Mouse (Mus musculus): ENCODE data around the gene Mpped2. TPM values are rescaled to one million over a fixed set of nuclear protein-coding genes. Genes with fewer than 3 reads are reported as not detected.

Mpped2 gene
- polyA plus RNA-seq, 1 experiment from 2014 or later, result 83.9 TPM

GRCm38 (mm10) chr2:106822540-106822939 lies 129.5 kb downstream of the Mpped2 start:
- Histone ChIP-seq H3K36me3 (ENCODE audit: control insufficient read depth, insufficient read depth, low read length) (no peaks in the 10 kb centered on the region), H3K9ac (ENCODE audit: low read length) (no peak overlapping the region), H3K27ac (ENCODE audit: low read depth, low read length) (no peak overlapping the region), H3K4me1 (ENCODE audit: control insufficient read depth, insufficient read depth, low read length) (peaks cover 16% of the 10 kb centered on the region), H3K27me3 (ENCODE audit: control insufficient read depth, insufficient read depth, low read length) (no peaks in the 10 kb centered on the region), H3K4me3 (ENCODE audit: low read depth, low read length) (no peak overlapping the region), H3K4me2 (ENCODE audit: low read depth) (no peak overlapping the region), H3K9me3 (ENCODE audit: control insufficient read depth, low read length) (no peaks in the 10 kb centered on the region)
- DNase-seq (ENCODE audit: low spot score) (peak; percentile 57), ATAC-seq (ENCODE audit: insufficient read depth, low FRiP score, low TSS enrichment) (peak; percentile 90)
- WGBS, result 5% methylated on average over 5 of the region's 5 CpGs

- Histone ChIP-seq H3K27me3 (ENCODE audit: control insufficient read depth, insufficient read depth, low read length) (no peaks in the 10 kb centered on the region), H3K9me3 (ENCODE audit: control insufficient read depth, low read length) (no peaks in the 10 kb centered on the region), H3K4me3 (ENCODE audit: low read depth, low read length) (no peak overlapping the region), H3K27ac (ENCODE audit: low read depth, low read length) (no peak overlapping the region), H3K4me1 (ENCODE audit: control insufficient read depth, insufficient read depth, low read length) (peaks cover 27% of the 10 kb centered on the region), H3K4me2 (ENCODE audit: low read depth) (no peak overlapping the region), H3K36me3 (ENCODE audit: control insufficient read depth, insufficient read depth, low read length) (no peaks in the 10 kb centered on the region), H3K9ac (ENCODE audit: low read length) (no peak overlapping the region)
- ATAC-seq (ENCODE audit: insufficient read depth, low FRiP score, low TSS enrichment) (no peak), DNase-seq (ENCODE audit: low spot score) (no peak)
- 65% methylated on average over 2 of the region's 2 CpGs for WGBS
These were observed 132.4 kb downstream of the Mpped2 start for GRCm38 (mm10) chr2:106825461-106825860.

GRCm38 (mm10) chr2:106826023-106826422 lies 133.0 kb downstream of the Mpped2 start:
- Histone ChIP-seq H3K9ac (ENCODE audit: low read length) (no peak overlapping the region), H3K4me2 (ENCODE audit: low read depth) (no peak overlapping the region), H3K4me3 (ENCODE audit: low read depth, low read length) (no peak overlapping the region), H3K27ac (ENCODE audit: low read depth, low read length) (no peak overlapping the region), H3K36me3 (ENCODE audit: control insufficient read depth, insufficient read depth, low read length) (no peaks in the 10 kb centered on the region), H3K4me1 (ENCODE audit: control insufficient read depth, insufficient read depth, low read length) (peaks cover 27% of the 10 kb centered on the region), H3K27me3 (ENCODE audit: control insufficient read depth, insufficient read depth, low read length) (no peaks in the 10 kb centered on the region), H3K9me3 (ENCODE audit: control insufficient read depth, low read length) (no peaks in the 10 kb centered on the region)
- WGBS, result 76% methylated on average over 1 of the region's 1 CpGs
- DNase-seq (ENCODE audit: low spot score) (no peak), ATAC-seq (ENCODE audit: insufficient read depth, low FRiP score, low TSS enrichment) (no peak)

GRCm38 (mm10) chr2:106826806-106827205 lies 133.7 kb downstream of the Mpped2 start:
- WGBS, result 69% methylated on average over 4 of the region's 4 CpGs
- Histone ChIP-seq H3K36me3 (ENCODE audit: control insufficient read depth, insufficient read depth, low read length) (no peaks in the 10 kb centered on the region), H3K27ac (ENCODE audit: low read depth, low read length) (no peak overlapping the region), H3K9me3 (ENCODE audit: control insufficient read depth, low read length) (no peaks in the 10 kb centered on the region), H3K4me3 (ENCODE audit: low read depth, low read length) (no peak overlapping the region), H3K4me2 (ENCODE audit: low read depth) (no peak overlapping the region), H3K27me3 (ENCODE audit: control insufficient read depth, insufficient read depth, low read length) (no peaks in the 10 kb centered on the region), H3K9ac (ENCODE audit: low read length) (no peak overlapping the region), H3K4me1 (ENCODE audit: control insufficient read depth, insufficient read depth, low read length) (peaks cover 24% of the 10 kb centered on the region)
- ATAC-seq (ENCODE audit: insufficient read depth, low FRiP score, low TSS enrichment) (no peak), DNase-seq (ENCODE audit: low spot score) (no peak)

GRCm38 (mm10) chr2:106828573-106829310 lies 135.7 kb downstream of the Mpped2 start:
- no peak overlapping the region for H3K9ac ChIP-seq (ENCODE audit: low read length)
- no peak overlapping the region for H3K4me2 ChIP-seq (ENCODE audit: low read depth)
- ATAC-seq (ENCODE audit: insufficient read depth, low FRiP score, low TSS enrichment) (peak; percentile 51), DNase-seq (ENCODE audit: low spot score) (peak; percentile 31)
- H3K27ac ChIP-seq (ENCODE audit: low read depth, low read length), result 0 out of 2 replicates have a peak overlapping the region, but pooled peaks have one; percentile 30
- H3K27me3 ChIP-seq (ENCODE audit: control insufficient read depth, insufficient read depth, low read length), result no peaks in the 10 kb centered on the region
- 47% methylated on average over 12 of the region's 12 CpGs for WGBS
- no peaks in the 10 kb centered on the region for H3K36me3 ChIP-seq (ENCODE audit: control insufficient read depth, insufficient read depth, low read length)
- peaks cover 11% of the 10 kb centered on the region for H3K4me1 ChIP-seq (ENCODE audit: control insufficient read depth, insufficient read depth, low read length)
- no peaks in the 10 kb centered on the region for H3K9me3 ChIP-seq (ENCODE audit: control insufficient read depth, low read length)
- no peak overlapping the region for H3K4me3 ChIP-seq (ENCODE audit: low read depth, low read length)

GRCm38 (mm10) chr2:106829420-106829819 lies 136.4 kb downstream of the Mpped2 start:
- Histone ChIP-seq H3K4me1 (ENCODE audit: control insufficient read depth, insufficient read depth, low read length) (peaks cover 11% of the 10 kb centered on the region), H3K36me3 (ENCODE audit: control insufficient read depth, insufficient read depth, low read length) (no peaks in the 10 kb centered on the region), H3K27me3 (ENCODE audit: control insufficient read depth, insufficient read depth, low read length) (no peaks in the 10 kb centered on the region), H3K9ac (ENCODE audit: low read length) (no peak overlapping the region), H3K4me2 (ENCODE audit: low read depth) (no peak overlapping the region), H3K27ac (ENCODE audit: low read depth, low read length) (no peak overlapping the region), H3K4me3 (ENCODE audit: low read depth, low read length) (no peak overlapping the region), H3K9me3 (ENCODE audit: control insufficient read depth, low read length) (no peaks in the 10 kb centered on the region)
- 72% methylated on average over 4 of the region's 4 CpGs for WGBS
- DNase-seq (ENCODE audit: low spot score) (no peak), ATAC-seq (ENCODE audit: insufficient read depth, low FRiP score, low TSS enrichment) (peak; percentile 26; the same call in 1 of the 2 replicates)

- H3K4me2 ChIP-seq (ENCODE audit: low read depth), result no peak overlapping the region
- H3K27me3 ChIP-seq (ENCODE audit: control insufficient read depth, insufficient read depth, low read length), result no peaks in the 10 kb centered on the region
- ATAC-seq (ENCODE audit: insufficient read depth, low FRiP score, low TSS enrichment) (no peak), DNase-seq (ENCODE audit: low spot score) (no peak)
- no peak overlapping the region for H3K4me3 ChIP-seq (ENCODE audit: low read depth, low read length)
- WGBS, result 53% methylated on average over 2 of the region's 2 CpGs
- peaks cover 11% of the 10 kb centered on the region for H3K4me1 ChIP-seq (ENCODE audit: control insufficient read depth, insufficient read depth, low read length)
- H3K9me3 ChIP-seq (ENCODE audit: control insufficient read depth, low read length), result no peaks in the 10 kb centered on the region
- no peak overlapping the region for H3K9ac ChIP-seq (ENCODE audit: low read length)
- no peak overlapping the region for H3K27ac ChIP-seq (ENCODE audit: low read depth, low read length)
- no peaks in the 10 kb centered on the region for H3K36me3 ChIP-seq (ENCODE audit: control insufficient read depth, insufficient read depth, low read length)
These were observed 139.5 kb downstream of the Mpped2 start for GRCm38 (mm10) chr2:106832577-106832976.

GRCm38 (mm10) chr2:106833212-106833611 lies 140.1 kb downstream of the Mpped2 start:
- Histone ChIP-seq H3K27me3 (ENCODE audit: control insufficient read depth, insufficient read depth, low read length) (no peaks in the 10 kb centered on the region), H3K4me2 (ENCODE audit: low read depth) (no peak overlapping the region), H3K4me1 (ENCODE audit: control insufficient read depth, insufficient read depth, low read length) (peaks cover 11% of the 10 kb centered on the region), H3K9me3 (ENCODE audit: control insufficient read depth, low read length) (no peaks in the 10 kb centered on the region), H3K9ac (ENCODE audit: low read length) (no peak overlapping the region), H3K4me3 (ENCODE audit: low read depth, low read length) (no peak overlapping the region), H3K36me3 (ENCODE audit: control insufficient read depth, insufficient read depth, low read length) (no peaks in the 10 kb centered on the region), H3K27ac (ENCODE audit: low read depth, low read length) (no peak overlapping the region)
- DNase-seq (ENCODE audit: low spot score) (no peak), ATAC-seq (ENCODE audit: insufficient read depth, low FRiP score, low TSS enrichment) (no peak)
- WGBS, result 85% methylated on average over 5 of the region's 5 CpGs

GRCm38 (mm10) chr2:106835321-106835720 lies 142.3 kb downstream of the Mpped2 start:
- whole genome bisulfite sequencing, result 65% methylated on average over 8 of the region's 8 CpGs
- Histone ChIP-seq H3K27ac (ENCODE audit: low read depth, low read length) (no peak overlapping the region), H3K9ac (ENCODE audit: low read length) (no peak overlapping the region), H3K4me1 (ENCODE audit: control insufficient read depth, insufficient read depth, low read length) (no peaks in the 10 kb centered on the region), H3K4me2 (ENCODE audit: low read depth) (no peak overlapping the region), H3K36me3 (ENCODE audit: control insufficient read depth, insufficient read depth, low read length) (no peaks in the 10 kb centered on the region), H3K27me3 (ENCODE audit: control insufficient read depth, insufficient read depth, low read length) (no peaks in the 10 kb centered on the region), H3K4me3 (ENCODE audit: low read depth, low read length) (no peak overlapping the region), H3K9me3 (ENCODE audit: control insufficient read depth, low read length) (no peaks in the 10 kb centered on the region)
- DNase-seq (ENCODE audit: low spot score) (no peak), ATAC-seq (ENCODE audit: insufficient read depth, low FRiP score, low TSS enrichment) (no peak)

All from neural tube, embryonic 11.5 days (tissue).